In the genomic region with DNA sequence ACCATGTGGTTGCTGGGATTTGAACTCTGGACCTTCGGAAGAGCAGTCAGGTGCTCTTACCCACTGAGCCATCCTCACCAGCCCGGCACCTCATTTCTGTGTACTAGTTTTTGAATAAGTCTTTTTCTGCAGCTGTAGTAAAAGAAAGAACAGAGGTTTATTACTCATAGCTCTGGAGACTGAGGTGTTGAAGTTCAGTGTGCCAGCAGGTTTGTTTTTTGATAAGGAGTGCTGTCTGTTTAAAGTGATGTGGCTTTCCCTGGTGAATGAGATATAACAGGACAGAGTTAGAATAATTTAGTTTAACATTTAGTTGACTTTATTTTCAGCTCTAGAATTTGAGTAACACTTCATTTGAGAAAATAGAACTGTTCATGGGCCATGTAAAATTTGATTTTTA, we compare ENCODE assay signal across 20 mouse cellular contexts.
"Had no signal": no experiment of that assay in that cellular context is flagged by ENCODE, and none has a peak within 500 bp of the region (broad histone marks: within the 10 kb centered on the region; RNA-seq: fewer than 3 reads in every experiment).

No protein-coding gene starts in this region.

- H3K36me3 ChIP-seq: limb, embryonic 10.5 days; limb, embryonic 13.5 days; neural tube, embryonic 12.5 days; neural tube, embryonic 15.5 days had no signal

- ATAC-seq: hindbrain, embryonic 16.5 days; intestine, postnatal 0 days; lung, postnatal 0 days had no signal

- H3K4me1 ChIP-seq: neural tube, embryonic 12.5 days had no signal

- H3K27me3 ChIP-seq: kidney, embryonic 15.5 days; limb, embryonic 13.5 days; megakaryocyte, embryonic 14.5 days; neural tube, embryonic 12.5 days; neural tube, embryonic 15.5 days had no signal

- H3K4me3 ChIP-seq: kidney, embryonic 15.5 days; limb, embryonic 10.5 days; limb, embryonic 13.5 days; megakaryocyte, embryonic 14.5 days; neural tube, embryonic 12.5 days; neural tube, embryonic 15.5 days had no signal

- H3K9me3 ChIP-seq: kidney, embryonic 15.5 days; limb, embryonic 10.5 days; limb, embryonic 13.5 days; megakaryocyte, embryonic 14.5 days; neural tube, embryonic 12.5 days; neural tube, embryonic 15.5 days had no signal

- DNase-seq: kidney, adult 2 months; kidney, postnatal 14 days; kidney, postnatal 4 days; lung, embryonic 14.5 days; midbrain, embryonic 14.5 days; retina, postnatal 1 day; right cerebral cortex, postnatal 25 days; thymus, adult 18-20 months; thymus, postnatal 36 days had no signal

- H3K4me2 ChIP-seq: kidney, embryonic 15.5 days; limb, embryonic 13.5 days; lung, embryonic 14.5 days; midbrain, embryonic 11.5 days; neural tube, embryonic 12.5 days; neural tube, embryonic 15.5 days had no signal

- H3K9ac ChIP-seq: kidney, embryonic 15.5 days; limb, embryonic 13.5 days; lung, embryonic 14.5 days; neural tube, embryonic 12.5 days; neural tube, embryonic 15.5 days had no signal

- H3K27ac ChIP-seq: kidney, embryonic 15.5 days; limb, embryonic 10.5 days; limb, embryonic 13.5 days; macrophage; neural tube, embryonic 12.5 days; neural tube, embryonic 15.5 days had no signal
